Mouse (Mus musculus): ENCODE measurements around the gene Teddm3.

GRCm38 (mm10) chr16:21192509-21193354 is 38.9 kb upstream of the Teddm3 start:
- TF ChIP-seq CTCF (IDR thresholded peaks at IDR 0.05; ENCODE audit: control insufficient read depth, insufficient read depth, insufficient read length), result peak; percentile 12
- no peak for TF ChIP-seq MYOG (IDR thresholded peaks at IDR 0.05; ENCODE audit: control insufficient read depth, extremely low read depth, insufficient read length)

All from C2C12 (cell line).